Mouse (Mus musculus) pancreas, adult 10 weeks (tissue): ENCODE results near the gene Rab11fip3. TPM values are rescaled to one million over a fixed set of nuclear protein-coding genes. Genes with fewer than 3 reads are reported as not detected.

ENCODE experiments used
- polyA plus RNA-seq: library from polyadenylated mRNA; stranded (reverse); fragments of 350-450 nt; fragmentation: Illumina TruSeq; extraction: RNeasy Lipid Tissue Mini Kit (QIAGEN cat#74804); gene quantifications from one replicate; pipeline ENCODE4 v1.2.3, GENCODE M21; 2015; ENCODE audit warnings: low read depth, low replicate concordance; ENCODE audit not compliant: insufficient read depth

Rab11fip3 gene
- 6.4 TPM for polyA plus RNA-seq

DNA sequence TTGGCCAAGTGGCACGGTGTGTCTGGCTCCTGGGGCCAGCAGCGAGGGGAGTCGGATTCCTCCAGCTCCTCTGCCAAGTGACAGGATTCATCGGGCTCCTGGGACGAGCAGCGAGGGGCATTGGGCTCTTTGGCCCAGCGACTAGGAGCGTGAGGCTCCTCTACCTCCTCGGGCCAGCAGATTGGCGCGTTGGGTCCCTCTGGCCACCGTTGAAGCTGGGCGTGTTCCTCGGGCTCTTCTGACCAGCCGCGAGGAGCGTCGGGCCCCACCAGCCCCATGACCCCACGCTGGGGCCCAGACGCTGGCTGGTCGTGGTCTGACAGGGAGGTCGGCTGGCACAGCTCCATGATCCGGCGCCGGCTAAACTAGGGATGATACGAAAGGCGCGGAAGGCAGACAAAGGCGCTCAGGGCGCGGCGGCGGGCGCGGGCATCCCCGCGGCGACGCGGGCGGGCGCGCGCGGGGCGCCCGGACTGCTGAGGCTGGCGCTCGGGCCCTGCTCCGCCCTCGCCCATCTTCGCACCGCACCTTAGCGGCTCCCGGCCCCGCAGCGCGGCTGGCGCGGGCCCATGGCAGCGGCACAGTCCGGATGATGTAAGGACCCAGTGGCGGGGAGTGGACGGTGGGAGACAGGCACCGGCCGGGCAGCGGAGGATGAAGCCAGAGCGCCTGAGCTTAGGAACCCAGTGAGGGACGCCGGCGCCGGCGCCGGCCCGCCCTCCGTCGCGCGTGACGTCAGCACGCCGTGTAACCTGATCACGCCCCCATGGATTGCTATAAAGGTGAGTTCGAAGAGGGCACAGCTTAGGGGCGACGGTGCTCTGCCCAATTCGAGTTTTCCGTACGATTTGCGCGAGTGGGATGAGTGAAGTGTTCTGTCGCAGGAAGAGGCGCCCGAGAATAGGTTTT is at the start of gene Rab11fip3:
Rab11fip3 (minus strand) TSS at position 725 of the 909 bp plus-strand sequence.

DNA sequence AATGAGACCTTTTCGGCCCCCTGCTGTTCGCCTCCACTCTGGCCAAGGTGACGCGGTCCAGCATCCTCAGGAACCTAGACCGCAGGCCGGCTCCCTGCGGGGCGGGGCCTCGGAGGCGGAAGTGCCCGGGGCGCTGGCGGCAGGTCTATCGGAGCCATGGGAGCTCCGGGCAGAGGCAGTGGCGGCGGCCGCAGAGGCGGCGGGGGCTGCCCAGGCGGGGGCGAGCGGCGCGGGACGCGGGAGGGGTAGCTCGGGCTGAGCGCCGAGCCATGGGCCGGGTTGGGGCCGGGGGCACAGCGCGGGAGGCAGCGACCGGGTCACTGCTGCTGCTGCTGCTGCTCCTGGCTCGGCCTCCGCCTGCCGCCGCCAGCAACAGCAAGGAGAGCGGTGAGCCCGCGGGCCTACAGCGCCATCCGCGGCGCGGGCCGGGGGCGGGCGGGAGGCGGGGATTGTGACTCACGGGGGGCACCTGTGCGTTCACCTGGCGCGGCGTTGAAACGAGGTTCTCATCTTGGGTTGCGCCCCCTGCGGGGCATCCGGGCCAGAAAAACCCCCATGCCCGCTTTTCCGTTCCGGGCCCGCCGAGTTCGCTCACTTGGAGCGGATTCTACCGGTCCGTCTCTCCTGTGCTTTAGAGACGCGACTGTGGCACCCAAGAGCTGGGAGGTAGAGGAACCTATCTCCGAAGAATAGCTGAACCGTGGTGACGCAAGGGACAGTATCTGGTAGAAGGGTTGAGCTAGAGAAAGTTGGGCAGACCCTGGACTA is 44.0 kb upstream of the Rab11fip3 start, which contains the start of gene Tmem8:
Tmem8 (plus strand) TSS at position 119 of the 768 bp plus-strand sequence.

GRCm38 (mm10) chr17:26095121-26095740 is 25.9 kb upstream of the Rab11fip3 start, which contains the start of gene Nme4:
Gene Nme4, minus strand, starts transcription at chr17:26095602.

DNA sequence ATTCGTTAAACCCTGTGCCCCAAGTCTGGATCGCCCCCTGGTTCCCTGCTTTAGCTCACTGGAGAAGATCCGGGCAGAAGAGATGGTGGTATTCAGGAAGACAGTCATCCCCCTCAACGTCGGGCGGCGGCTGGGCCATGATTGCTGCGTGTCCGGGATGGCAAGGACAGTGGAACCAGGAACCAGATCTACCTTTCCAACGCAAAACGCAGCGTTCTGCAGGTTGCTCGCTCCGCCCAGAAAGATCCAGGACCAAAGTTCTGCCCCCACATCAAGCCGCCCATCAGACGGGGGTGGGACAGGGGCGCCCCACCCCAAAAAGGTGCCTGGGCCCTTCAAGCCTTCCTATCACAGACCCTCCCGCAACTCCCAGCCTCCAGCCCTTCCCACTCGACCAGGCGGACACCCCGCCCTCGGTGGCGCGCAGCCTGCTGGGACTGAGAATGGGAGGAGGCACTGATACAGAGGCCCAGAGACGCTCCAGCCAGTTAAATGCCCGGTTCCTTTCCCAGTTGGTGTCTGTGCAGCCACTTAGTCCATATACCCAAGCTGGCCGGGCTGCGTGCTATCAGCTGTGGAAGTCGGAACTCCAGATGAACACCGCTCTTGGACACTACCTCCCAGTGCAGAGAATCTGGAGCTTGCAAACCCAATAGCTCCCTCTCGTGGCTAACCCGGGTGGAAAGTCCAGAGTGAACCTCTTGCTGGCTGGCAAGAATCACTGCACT is 20.7 kb upstream of the Rab11fip3 start, which contains the start of gene Decr2:
Decr2 (minus strand) TSS at position 433 of the 728 bp plus-strand sequence.

DNA sequence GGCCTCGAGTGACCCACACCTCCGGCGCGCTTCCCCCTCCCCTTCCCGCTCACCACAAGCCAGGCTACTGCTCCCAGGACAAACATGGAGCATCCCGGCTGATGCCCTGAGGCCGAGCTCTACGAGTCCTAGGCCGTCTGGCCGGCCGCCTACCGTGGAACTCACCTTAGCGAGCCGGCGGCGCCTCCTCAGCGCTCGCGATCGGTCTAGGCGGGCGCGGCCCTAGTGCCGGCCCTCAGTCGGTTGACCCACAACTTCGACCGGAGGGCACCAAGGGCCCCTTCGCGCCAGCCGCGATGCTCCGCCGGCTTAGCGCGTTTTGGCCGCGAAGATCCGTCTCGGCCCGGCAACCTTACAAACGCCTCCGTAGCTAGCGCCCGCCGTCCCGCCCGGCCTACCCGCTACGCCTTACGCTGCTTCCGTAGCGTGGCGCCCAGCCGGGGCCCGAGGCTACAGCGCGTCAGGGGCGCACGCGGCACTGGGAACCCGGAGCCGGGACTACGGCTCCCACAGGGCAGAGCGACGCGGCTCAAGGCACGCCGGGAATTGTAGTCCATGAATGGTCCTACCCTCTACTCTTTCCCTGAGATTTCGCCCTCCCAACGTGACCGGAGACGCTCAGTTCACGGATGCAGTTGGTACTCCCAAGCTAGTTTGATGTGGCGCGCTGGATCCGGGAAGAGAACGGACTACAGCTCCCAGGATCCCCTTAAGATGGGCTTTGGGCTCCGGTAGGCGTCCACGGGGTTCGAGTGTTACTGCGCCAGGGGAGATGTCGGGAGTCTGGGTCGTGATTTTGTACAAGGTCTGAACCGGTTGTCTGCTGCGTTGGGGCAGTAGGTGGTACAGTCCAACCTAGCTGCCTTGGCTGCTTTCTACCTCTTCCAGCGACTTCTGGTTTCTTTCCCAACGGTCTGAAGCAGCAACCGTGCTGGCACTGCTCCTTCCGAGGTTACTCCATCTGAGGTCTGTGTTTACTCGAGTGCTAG is 83.8 kb downstream of the Rab11fip3 start, which contains the start of gene Capn15:
Capn15 (minus strand) TSS at position 491 of the 989 bp plus-strand sequence.

DNA sequence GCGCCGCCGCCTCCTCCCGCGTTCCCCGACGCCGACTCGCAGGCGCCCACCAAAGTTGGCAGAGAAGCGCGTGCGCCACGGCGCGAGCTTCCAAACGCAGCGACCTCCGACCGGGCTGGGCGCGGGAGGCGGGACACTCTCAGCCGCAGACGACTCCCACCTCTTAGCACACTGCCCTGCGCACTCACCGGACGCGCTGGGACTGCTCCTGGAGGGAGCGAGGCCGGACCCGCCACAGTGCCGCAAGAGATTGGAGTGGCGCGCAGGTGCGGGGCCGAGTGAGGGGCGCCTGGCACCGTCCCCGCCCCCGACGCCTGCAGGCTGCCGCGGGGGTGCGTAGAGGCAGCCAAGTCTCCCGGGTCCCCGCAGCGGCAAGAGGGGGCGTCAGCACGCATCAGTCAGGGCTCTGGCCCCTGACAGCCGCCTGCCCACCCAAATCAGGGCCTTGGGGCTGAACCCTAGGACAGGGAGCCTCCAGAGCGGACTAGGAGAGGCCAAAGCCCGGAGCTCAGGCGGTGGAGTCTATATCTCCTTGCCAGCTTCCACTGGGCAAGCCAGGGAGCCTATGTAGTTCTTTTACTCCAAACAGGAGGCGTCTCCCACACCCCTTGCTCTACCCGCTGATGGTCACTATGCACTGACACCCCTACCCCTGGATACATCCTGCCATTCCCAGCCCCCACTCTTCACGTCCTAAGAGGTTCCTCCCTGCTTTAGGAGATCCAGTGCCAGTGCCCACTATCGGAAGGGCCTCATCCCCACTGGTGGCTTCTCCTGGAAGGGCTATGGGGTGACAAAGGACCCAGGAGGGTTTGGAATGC is 117.3 kb downstream of the Rab11fip3 start, which contains the start of gene A930017K11Rik:
A930017K11Rik (minus strand) TSS at position 763 of the 821 bp plus-strand sequence.

DNA sequence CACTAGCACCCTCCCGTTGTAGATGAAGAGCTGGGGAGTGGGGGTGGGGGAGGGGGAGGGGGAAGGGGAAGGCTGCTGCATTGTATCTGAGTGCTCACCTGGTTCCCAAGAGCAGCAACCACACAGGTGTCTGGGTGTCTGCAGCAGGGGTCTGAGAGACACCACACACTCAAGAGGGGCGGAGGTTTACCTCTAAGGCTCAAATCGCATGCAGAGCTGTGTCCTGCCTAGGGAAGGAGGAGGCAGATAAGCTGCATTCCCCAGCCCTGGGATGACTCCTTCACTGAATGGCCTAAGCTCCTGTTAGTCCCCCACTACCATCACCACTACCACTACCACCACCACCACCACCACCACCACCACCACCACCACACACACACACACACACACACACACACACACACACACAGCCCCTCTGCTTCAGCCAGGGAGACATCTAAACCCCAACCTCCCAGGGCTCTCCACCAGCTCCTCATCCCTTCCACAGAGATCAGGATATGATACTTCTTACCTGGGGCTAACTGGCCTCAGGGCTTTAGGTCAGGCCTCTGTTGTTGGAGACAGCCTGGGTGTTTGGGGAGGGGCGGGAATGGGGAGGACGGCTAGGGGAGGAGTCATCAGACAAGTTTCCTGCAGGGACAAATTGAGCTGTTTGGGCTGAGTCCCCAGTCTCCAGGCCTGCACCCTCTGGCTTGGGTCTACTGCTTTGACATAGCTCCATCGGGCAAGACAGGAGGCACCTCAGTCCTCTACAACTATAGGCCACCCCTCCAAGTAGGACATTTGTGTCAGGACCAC is 124.8 kb downstream of the Rab11fip3 start, which contains the start of the genes Pigq and Nhlrc4:
Pigq (minus strand) TSS at position 571 of the 798 bp plus-strand sequence.
Nhlrc4 (minus strand) TSS at position 596 of the 798 bp plus-strand sequence.

Other genes starting within 250 kb of the Rab11fip3 start
- 5.2 TPM for gene Wdr24, start 245.9 kb downstream of the Rab11fip3 start, polyA plus RNA-seq
- gene Jmjd8, start 240.7 kb downstream of the Rab11fip3 start, polyA plus RNA-seq = 31.5 TPM
- gene Stub1, start 236.2 kb downstream of the Rab11fip3 start, polyA plus RNA-seq = 46.1 TPM
- gene Rhbdl1, start 232.3 kb downstream of the Rab11fip3 start, polyA plus RNA-seq = 2.8 TPM
- gene Gm20683, start 227.8 kb downstream of the Rab11fip3 start, polyA plus RNA-seq = 4.0 TPM
- gene Rhot2, start 224.7 kb downstream of the Rab11fip3 start, polyA plus RNA-seq = 10.2 TPM
- gene Wdr90, start 208.1 kb downstream of the Rab11fip3 start, polyA plus RNA-seq = 13.6 TPM
- 44.5 TPM for gene Mcrip2, start 200.8 kb downstream of the Rab11fip3 start, polyA plus RNA-seq
- gene Mettl26, start 194.5 kb downstream of the Rab11fip3 start, polyA plus RNA-seq = 26.2 TPM
- gene Wfikkn1, start 188.7 kb downstream of the Rab11fip3 start, polyA plus RNA-seq = 1.3 TPM
- 5.7 TPM for gene Rab40c, start 149.8 kb downstream of the Rab11fip3 start, polyA plus RNA-seq
- gene Pigq, start 124.6 kb downstream of the Rab11fip3 start, polyA plus RNA-seq = 18.6 TPM
- gene Nhlrc4, start 124.6 kb downstream of the Rab11fip3 start, polyA plus RNA-seq = not detected
- gene A930017K11Rik, start 117.0 kb downstream of the Rab11fip3 start, polyA plus RNA-seq = not detected
- 8.6 TPM for gene Capn15, start 83.8 kb downstream of the Rab11fip3 start, polyA plus RNA-seq
- gene Decr2, start 20.8 kb upstream of the Rab11fip3 start, polyA plus RNA-seq = 6.9 TPM
- 3.6 TPM for gene Nme4, start 26.0 kb upstream of the Rab11fip3 start, polyA plus RNA-seq
- gene Tmem8, start 43.7 kb upstream of the Rab11fip3 start, polyA plus RNA-seq = 21.1 TPM
- 25.2 TPM for gene Mrpl28, start 53.9 kb upstream of the Rab11fip3 start, polyA plus RNA-seq
- 6.6 TPM for gene Axin1, start 69.1 kb upstream of the Rab11fip3 start, polyA plus RNA-seq
- gene Pdia2, start 129.5 kb upstream of the Rab11fip3 start, polyA plus RNA-seq = 3,282 TPM
- gene Rgs11, start 133.4 kb upstream of the Rab11fip3 start, polyA plus RNA-seq = 197 TPM
- gene Arhgdig, start 138.2 kb upstream of the Rab11fip3 start, polyA plus RNA-seq = 148 TPM
- 11.8 TPM for gene Fam234a, start 174.7 kb upstream of the Rab11fip3 start, polyA plus RNA-seq
- gene Luc7l, start 183.3 kb upstream of the Rab11fip3 start, polyA plus RNA-seq = 37.0 TPM